Mouse (Mus musculus): ENCODE results near the gene Lhx8. TPM values are rescaled to one million over a fixed set of nuclear protein-coding genes. Genes with fewer than 3 reads are reported as not detected.
A peak's percentile ranks its signal among the peaks of the same experiment; 100 is the strongest.

Lhx8 gene
- polyA plus RNA-seq, 1 experiment from 2014 or later: 0.27 TPM

DNA sequence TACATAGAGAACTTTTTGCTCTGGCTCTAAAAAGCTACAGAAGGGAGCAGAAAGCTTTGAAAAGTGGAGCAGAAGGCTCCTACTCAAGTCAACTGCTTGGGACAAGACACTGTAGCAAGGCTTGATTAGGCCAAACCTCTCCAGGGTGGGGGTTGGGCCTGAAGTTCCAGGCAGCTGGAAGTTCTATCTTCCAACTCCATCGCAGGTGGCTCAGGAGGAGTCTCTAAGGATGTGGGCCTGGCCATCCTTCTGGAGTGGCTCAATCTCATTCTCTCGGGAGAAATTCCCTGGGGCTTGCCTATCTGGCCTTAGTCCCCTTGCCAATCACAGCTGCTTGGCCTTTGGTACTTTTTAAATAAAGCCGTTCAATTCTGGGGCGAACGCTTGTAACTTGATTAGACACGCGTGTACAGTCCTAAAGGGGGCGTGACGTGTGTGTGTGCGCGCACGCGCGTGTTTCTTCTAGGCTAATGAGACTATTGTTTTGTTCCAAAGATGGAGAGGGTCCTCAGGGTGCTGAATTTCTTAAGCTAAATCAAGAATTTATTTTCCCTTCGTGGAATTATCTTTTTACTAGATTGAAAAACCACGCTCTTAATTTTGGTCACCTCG lies 9.3 kb upstream of the Lhx8 start:
- peak; percentile 40 for ATAC-seq (ENCODE audit: insufficient read depth, low FRiP score, low TSS enrichment)
- 72% methylated on average over 17 of the region's 17 CpGs for WGBS
- H3K36me3 ChIP-seq (ENCODE audit: control insufficient read depth, insufficient read depth, low read length): no peaks in the 10 kb centered on the region
- H3K4me2 ChIP-seq (ENCODE audit: low read depth): no peak overlapping the region
- H3K27ac ChIP-seq (ENCODE audit: low read depth, low read length): no peak overlapping the region
- DNase-seq (ENCODE audit: low spot score): no peak
- no peak overlapping the region for H3K4me3 ChIP-seq (ENCODE audit: low read depth, low read length)
- H3K9me3 ChIP-seq (ENCODE audit: control insufficient read depth, low read length): no peaks in the 10 kb centered on the region
- H3K4me1 ChIP-seq (ENCODE audit: control insufficient read depth, insufficient read depth, low read length): 0 out of 2 replicates have a peak, but pooled peaks cover 4% of the 10 kb centered on the region
- H3K27me3 ChIP-seq (ENCODE audit: control insufficient read depth, insufficient read depth, low read length): peaks cover 22% of the 10 kb centered on the region
- H3K9ac ChIP-seq (ENCODE audit: low read length): no peak overlapping the region

GRCm38 (mm10) chr3:154334806-154335205 lies 4.3 kb upstream of the Lhx8 start:
- Histone ChIP-seq H3K27me3 (ENCODE audit: control insufficient read depth, insufficient read depth, low read length) (peaks cover 69% of the 10 kb centered on the region), H3K4me2 (ENCODE audit: low read depth) (no peak overlapping the region), H3K36me3 (ENCODE audit: control insufficient read depth, insufficient read depth, low read length) (no peaks in the 10 kb centered on the region), H3K9ac (ENCODE audit: low read length) (no peak overlapping the region), H3K4me1 (ENCODE audit: control insufficient read depth, insufficient read depth, low read length) (peaks cover 8% of the 10 kb centered on the region), H3K4me3 (ENCODE audit: low read depth, low read length) (no peak overlapping the region), H3K27ac (ENCODE audit: low read depth, low read length) (no peak overlapping the region), H3K9me3 (ENCODE audit: control insufficient read depth, low read length) (no peaks in the 10 kb centered on the region)
- DNase-seq (ENCODE audit: low spot score) (no peak), ATAC-seq (ENCODE audit: insufficient read depth, low FRiP score, low TSS enrichment) (no peak)
- 2% methylated on average over 10 of the region's 10 CpGs for WGBS

DNA sequence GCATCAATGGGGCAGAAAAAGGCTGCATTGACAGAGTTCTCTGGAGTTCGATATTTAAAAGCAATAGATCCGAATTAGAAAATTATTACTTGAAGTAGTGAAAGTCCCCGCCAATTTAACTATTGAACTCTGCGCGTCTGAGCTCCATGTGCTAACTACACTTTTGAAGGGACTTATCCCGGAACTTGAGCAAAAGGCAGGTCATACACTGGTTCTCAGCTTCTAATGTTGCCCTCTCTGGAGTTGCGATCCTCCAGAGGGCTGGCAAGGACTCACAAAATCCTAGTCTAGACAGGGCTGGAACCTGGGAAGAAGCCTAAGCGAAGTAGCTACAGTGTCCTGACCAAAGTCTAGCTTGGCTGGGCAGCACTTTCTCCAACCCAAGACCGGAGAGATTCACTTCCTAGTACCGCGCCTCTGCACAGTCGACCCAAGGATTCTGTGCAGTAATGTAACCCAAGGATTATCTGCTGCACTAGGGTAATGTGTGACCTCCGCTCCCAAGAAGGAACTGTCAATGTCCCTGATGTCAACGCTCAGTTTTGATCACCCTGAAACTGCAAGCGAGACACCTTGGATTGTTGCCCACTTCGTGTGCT lies 3.0 kb upstream of the Lhx8 start:
- no peaks in the 10 kb centered on the region for H3K9me3 ChIP-seq (ENCODE audit: control insufficient read depth, low read length)
- no peak overlapping the region for H3K4me2 ChIP-seq (ENCODE audit: low read depth)
- H3K4me3 ChIP-seq (ENCODE audit: low read depth, low read length): no peak overlapping the region
- peaks cover 11% of the 10 kb centered on the region for H3K4me1 ChIP-seq (ENCODE audit: control insufficient read depth, insufficient read depth, low read length)
- 1% methylated on average over 16 of the region's 16 CpGs for WGBS
- H3K27ac ChIP-seq (ENCODE audit: low read depth, low read length): no peak overlapping the region
- H3K27me3 ChIP-seq (ENCODE audit: control insufficient read depth, insufficient read depth, low read length): peaks cover 82% of the 10 kb centered on the region
- ATAC-seq (ENCODE audit: insufficient read depth, low FRiP score, low TSS enrichment): no peak
- H3K9ac ChIP-seq (ENCODE audit: low read length): no peak overlapping the region
- peak; percentile 27 for DNase-seq (ENCODE audit: low spot score)
- no peaks in the 10 kb centered on the region for H3K36me3 ChIP-seq (ENCODE audit: control insufficient read depth, insufficient read depth, low read length)

GRCm38 (mm10) chr3:154332941-154333340 lies 2.5 kb upstream of the Lhx8 start:
- under 1% methylated on average over 15 of the region's 15 CpGs for WGBS
- Histone ChIP-seq H3K4me2 (ENCODE audit: low read depth) (no peak overlapping the region), H3K27me3 (ENCODE audit: control insufficient read depth, insufficient read depth, low read length) (peaks cover 87% of the 10 kb centered on the region), H3K36me3 (ENCODE audit: control insufficient read depth, insufficient read depth, low read length) (no peaks in the 10 kb centered on the region), H3K9ac (ENCODE audit: low read length) (no peak overlapping the region), H3K9me3 (ENCODE audit: control insufficient read depth, low read length) (no peaks in the 10 kb centered on the region), H3K4me1 (ENCODE audit: control insufficient read depth, insufficient read depth, low read length) (peaks cover 14% of the 10 kb centered on the region), H3K4me3 (ENCODE audit: low read depth, low read length) (no peak overlapping the region), H3K27ac (ENCODE audit: low read depth, low read length) (no peak overlapping the region)
- DNase-seq (ENCODE audit: low spot score): peak; percentile 56
- ATAC-seq (ENCODE audit: insufficient read depth, low FRiP score, low TSS enrichment): no peak

DNA sequence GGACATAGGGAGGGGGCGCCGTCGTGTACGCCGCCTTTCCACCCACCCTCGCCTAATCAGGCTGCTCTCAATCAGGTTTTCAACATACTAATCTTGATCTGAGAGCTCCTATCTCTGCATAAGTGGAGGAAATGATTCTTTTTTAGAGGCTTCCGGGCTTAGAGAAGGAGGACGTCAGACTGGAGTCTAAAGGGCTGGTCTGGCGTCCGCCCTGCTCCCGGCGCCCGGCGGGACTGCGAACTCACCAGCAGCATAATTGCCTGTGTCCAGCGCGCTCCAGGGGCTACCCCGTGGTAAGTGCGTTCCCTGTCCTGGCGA lies 1.7 kb upstream of the Lhx8 start:
- Histone ChIP-seq H3K9me3 (ENCODE audit: control insufficient read depth, low read length) (no peaks in the 10 kb centered on the region), H3K4me2 (ENCODE audit: low read depth) (no peak overlapping the region), H3K36me3 (ENCODE audit: control insufficient read depth, insufficient read depth, low read length) (no peaks in the 10 kb centered on the region), H3K9ac (ENCODE audit: low read length) (no peak overlapping the region), H3K4me3 (ENCODE audit: low read depth, low read length) (no peak overlapping the region), H3K4me1 (ENCODE audit: control insufficient read depth, insufficient read depth, low read length) (peaks cover 15% of the 10 kb centered on the region), H3K27ac (ENCODE audit: low read depth, low read length) (no peak overlapping the region), H3K27me3 (ENCODE audit: control insufficient read depth, insufficient read depth, low read length) (peaks cover 92% of the 10 kb centered on the region)
- under 1% methylated on average over 20 of the region's 20 CpGs for WGBS
- DNase-seq (ENCODE audit: low spot score) (peak; percentile 50), ATAC-seq (ENCODE audit: insufficient read depth, low FRiP score, low TSS enrichment) (no peak)

DNA sequence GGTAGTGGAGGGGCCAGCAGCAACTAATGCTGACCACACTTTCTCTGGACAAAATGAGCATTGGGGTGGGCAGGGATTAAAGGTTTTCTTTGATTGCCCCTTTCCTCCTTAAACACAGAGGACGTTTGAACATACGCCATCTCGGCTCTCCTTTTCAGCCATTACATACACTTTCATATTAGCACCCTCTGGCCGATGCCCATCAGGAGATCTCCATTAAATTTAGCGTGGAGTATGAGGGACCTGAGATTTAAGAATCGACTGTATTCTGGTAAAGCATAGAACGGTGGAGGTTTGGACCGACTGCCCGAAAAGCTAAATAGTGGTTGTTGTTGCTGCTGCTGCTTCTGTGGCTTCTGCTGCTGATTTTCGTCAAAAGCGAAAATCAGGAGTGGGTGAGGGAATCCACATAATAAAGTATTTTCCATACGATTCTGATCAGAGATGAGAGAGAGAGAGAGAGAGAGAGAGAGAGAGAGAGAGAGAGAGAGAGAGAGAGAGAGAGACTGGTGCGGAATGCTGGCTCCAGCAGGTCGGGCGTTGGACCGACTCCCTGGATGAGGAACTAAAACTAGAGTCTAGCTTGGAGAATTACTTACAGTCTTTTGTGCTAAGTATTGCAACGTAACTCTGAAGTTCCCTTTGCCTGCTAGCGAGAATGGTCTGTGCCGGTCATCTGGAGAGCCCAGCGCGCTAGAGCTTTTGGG lies 1.2 kb upstream of the Lhx8 start:
- DNase-seq (ENCODE audit: low spot score) (peak; percentile 49), ATAC-seq (ENCODE audit: insufficient read depth, low FRiP score, low TSS enrichment) (no peak)
- H3K4me1 ChIP-seq (ENCODE audit: control insufficient read depth, insufficient read depth, low read length): peaks cover 15% of the 10 kb centered on the region
- no peak overlapping the region for H3K9ac ChIP-seq (ENCODE audit: low read length)
- H3K4me2 ChIP-seq (ENCODE audit: low read depth): no peak overlapping the region
- under 1% methylated on average over 21 of the region's 21 CpGs for WGBS
- H3K9me3 ChIP-seq (ENCODE audit: control insufficient read depth, low read length): no peaks in the 10 kb centered on the region
- no peaks in the 10 kb centered on the region for H3K36me3 ChIP-seq (ENCODE audit: control insufficient read depth, insufficient read depth, low read length)
- H3K27me3 ChIP-seq (ENCODE audit: control insufficient read depth, insufficient read depth, low read length): peaks cover 93% of the 10 kb centered on the region
- no peak overlapping the region for H3K4me3 ChIP-seq (ENCODE audit: low read depth, low read length)
- no peak overlapping the region for H3K27ac ChIP-seq (ENCODE audit: low read depth, low read length)

DNA sequence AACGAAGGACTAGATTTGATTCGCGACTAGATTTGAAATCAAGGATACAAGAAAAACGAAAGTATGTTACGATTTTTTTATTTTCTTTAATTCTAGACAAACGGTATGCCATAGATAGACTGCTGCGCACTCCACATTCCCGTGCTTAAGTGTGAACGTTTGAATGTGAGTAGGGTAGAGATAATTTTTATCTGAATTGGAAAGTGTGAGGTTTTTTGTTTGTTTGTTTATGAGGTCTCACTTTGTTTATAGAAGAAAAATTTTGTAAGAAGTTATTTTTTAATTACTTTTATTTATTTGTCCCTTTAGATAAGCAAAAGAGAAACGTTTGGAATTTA lies 513 bp upstream of the Lhx8 start:
- peaks cover 92% of the 10 kb centered on the region for H3K27me3 ChIP-seq (ENCODE audit: control insufficient read depth, insufficient read depth, low read length)
- H3K4me3 ChIP-seq (ENCODE audit: low read depth, low read length): no peak overlapping the region
- under 1% methylated on average over 10 of the region's 10 CpGs for WGBS
- no peaks in the 10 kb centered on the region for H3K36me3 ChIP-seq (ENCODE audit: control insufficient read depth, insufficient read depth, low read length)
- no peak overlapping the region for H3K4me2 ChIP-seq (ENCODE audit: low read depth)
- DNase-seq (ENCODE audit: low spot score) (no peak), ATAC-seq (ENCODE audit: insufficient read depth, low FRiP score, low TSS enrichment) (no peak)
- no peak overlapping the region for H3K27ac ChIP-seq (ENCODE audit: low read depth, low read length)
- no peak overlapping the region for H3K9ac ChIP-seq (ENCODE audit: low read length)
- H3K4me1 ChIP-seq (ENCODE audit: control insufficient read depth, insufficient read depth, low read length): peaks cover 15% of the 10 kb centered on the region
- no peaks in the 10 kb centered on the region for H3K9me3 ChIP-seq (ENCODE audit: control insufficient read depth, low read length)

GRCm38 (mm10) chr3:154329323-154330180 lies 907 bp downstream of the Lhx8 start:
- H3K4me2 ChIP-seq (ENCODE audit: low read depth): peak overlapping the region; percentile 20; the same call in 1 of the 2 replicates
- H3K4me3 ChIP-seq (ENCODE audit: low read depth, low read length): peak overlapping the region; percentile 15
- WGBS: under 1% methylated on average over 54 of the region's 54 CpGs
- no peak overlapping the region for H3K27ac ChIP-seq (ENCODE audit: low read depth, low read length)
- H3K36me3 ChIP-seq (ENCODE audit: control insufficient read depth, insufficient read depth, low read length): no peaks in the 10 kb centered on the region
- no peaks in the 10 kb centered on the region for H3K9me3 ChIP-seq (ENCODE audit: control insufficient read depth, low read length)
- DNase-seq (ENCODE audit: low spot score): peak; percentile 61
- H3K9ac ChIP-seq (ENCODE audit: low read length): no peak overlapping the region
- peaks cover 15% of the 10 kb centered on the region for H3K4me1 ChIP-seq (ENCODE audit: control insufficient read depth, insufficient read depth, low read length)
- peaks cover 88% of the 10 kb centered on the region for H3K27me3 ChIP-seq (ENCODE audit: control insufficient read depth, insufficient read depth, low read length)
- no peak for ATAC-seq (ENCODE audit: insufficient read depth, low FRiP score, low TSS enrichment)
